Mouse (Mus musculus): ENCODE measurements at regions not wholly inside any gene's neighbourhood (a gene's known extent, or its start where the extent isn't known, plus 50 kb on each side); places are given as distances from the start of the nearest gene placed in this dataset.

DNA sequence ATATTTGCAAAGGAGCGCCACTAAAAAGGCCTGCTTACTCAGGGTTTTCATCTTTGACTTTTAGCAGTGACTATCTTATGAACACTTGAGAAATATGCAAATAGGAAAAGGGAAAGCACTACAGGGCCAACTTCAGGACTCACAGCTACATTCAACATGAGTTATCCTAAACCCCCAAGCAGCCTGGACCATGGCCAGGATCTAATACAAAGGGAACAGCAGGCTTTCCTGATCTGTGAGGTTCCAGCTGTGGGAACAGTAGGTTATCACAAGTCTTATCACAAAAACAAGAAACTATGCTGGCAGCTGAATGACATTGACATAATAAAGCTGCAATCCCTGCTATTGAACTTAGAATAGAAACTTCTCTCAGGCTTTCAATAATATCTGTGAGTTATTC is 317.4 kb upstream of the Slc35b3 start:
- no peak overlapping the region for H3K4me3 ChIP-seq (ENCODE audit: low read depth, low read length)
- H3K9me3 ChIP-seq (ENCODE audit: control insufficient read depth, low read depth, low read length) = no peaks in the 10 kb centered on the region
- no peak overlapping the region for H3K4me2 ChIP-seq (replicated peaks; ENCODE audit: low read depth, low read length)
- 75% methylated on average over 1 of the region's 1 CpGs for WGBS
- no peaks in the 10 kb centered on the region for H3K27me3 ChIP-seq (ENCODE audit: control insufficient read depth, insufficient read depth, low read length)
- H3K9ac ChIP-seq (replicated peaks; ENCODE audit: low read depth, low read length) = no peak overlapping the region
- no peak for ATAC-seq (ENCODE audit: insufficient number of reproducible peaks, insufficient read depth, low FRiP score, low read depth)
- H3K27ac ChIP-seq (ENCODE audit: low read length) = no peak overlapping the region
- H3K36me3 ChIP-seq (ENCODE audit: control insufficient read depth, insufficient read depth, low read length) = no peaks in the 10 kb centered on the region
- H3K4me1 ChIP-seq (ENCODE audit: control insufficient read depth, insufficient read depth, low read length) = no peaks in the 10 kb centered on the region

DNA sequence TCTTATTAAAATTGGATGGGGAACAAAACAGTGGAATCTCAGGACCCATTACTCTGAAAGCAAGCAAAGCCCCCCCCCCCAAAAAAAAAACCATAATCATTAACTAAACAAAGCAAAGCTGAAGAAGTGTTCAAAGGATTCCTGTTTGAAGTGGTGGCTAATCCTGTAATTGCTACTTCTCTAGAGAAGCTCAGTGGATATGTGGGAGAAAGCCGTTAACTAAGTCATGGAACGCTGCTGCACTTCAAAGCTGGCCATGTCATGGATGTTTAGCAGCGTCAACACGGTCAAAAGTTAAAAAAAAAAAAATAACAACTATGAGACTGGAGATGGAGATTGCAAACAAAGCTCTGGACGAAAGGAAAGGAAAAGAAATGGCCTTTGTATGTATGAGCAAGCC is 305.3 kb upstream of the Slc35b3 start:
- ATAC-seq (ENCODE audit: insufficient number of reproducible peaks, insufficient read depth, low FRiP score, low read depth) = no peak
- H3K4me2 ChIP-seq (replicated peaks; ENCODE audit: low read depth, low read length) = no peak overlapping the region
- no peaks in the 10 kb centered on the region for H3K9me3 ChIP-seq (ENCODE audit: control insufficient read depth, low read depth, low read length)
- no peak overlapping the region for H3K27ac ChIP-seq (ENCODE audit: low read length)
- no peaks in the 10 kb centered on the region for H3K27me3 ChIP-seq (ENCODE audit: control insufficient read depth, insufficient read depth, low read length)
- no peak overlapping the region for H3K4me3 ChIP-seq (ENCODE audit: low read depth, low read length)
- H3K4me1 ChIP-seq (ENCODE audit: control insufficient read depth, insufficient read depth, low read length) = no peaks in the 10 kb centered on the region
- WGBS = 66% methylated on average over 5 of the region's 5 CpGs
- no peak overlapping the region for H3K9ac ChIP-seq (replicated peaks; ENCODE audit: low read depth, low read length)
- H3K36me3 ChIP-seq (ENCODE audit: control insufficient read depth, insufficient read depth, low read length) = no peaks in the 10 kb centered on the region

GRCm38 (mm10) chr13:39256708-39257107 is 296.0 kb upstream of the Slc35b3 start:
- no peak overlapping the region for H3K4me3 ChIP-seq (ENCODE audit: low read depth, low read length)
- WGBS = 33% methylated on average over 3 of the region's 3 CpGs
- H3K4me1 ChIP-seq (ENCODE audit: control insufficient read depth, insufficient read depth, low read length) = no peaks in the 10 kb centered on the region
- no peak for ATAC-seq (ENCODE audit: insufficient number of reproducible peaks, insufficient read depth, low FRiP score, low read depth)
- no peak overlapping the region for H3K9ac ChIP-seq (replicated peaks; ENCODE audit: low read depth, low read length)
- H3K27me3 ChIP-seq (ENCODE audit: control insufficient read depth, insufficient read depth, low read length) = no peaks in the 10 kb centered on the region
- H3K36me3 ChIP-seq (ENCODE audit: control insufficient read depth, insufficient read depth, low read length) = no peaks in the 10 kb centered on the region
- H3K4me2 ChIP-seq (replicated peaks; ENCODE audit: low read depth, low read length) = no peak overlapping the region
- no peaks in the 10 kb centered on the region for H3K9me3 ChIP-seq (ENCODE audit: control insufficient read depth, low read depth, low read length)
- no peak overlapping the region for H3K27ac ChIP-seq (ENCODE audit: low read length)

DNA sequence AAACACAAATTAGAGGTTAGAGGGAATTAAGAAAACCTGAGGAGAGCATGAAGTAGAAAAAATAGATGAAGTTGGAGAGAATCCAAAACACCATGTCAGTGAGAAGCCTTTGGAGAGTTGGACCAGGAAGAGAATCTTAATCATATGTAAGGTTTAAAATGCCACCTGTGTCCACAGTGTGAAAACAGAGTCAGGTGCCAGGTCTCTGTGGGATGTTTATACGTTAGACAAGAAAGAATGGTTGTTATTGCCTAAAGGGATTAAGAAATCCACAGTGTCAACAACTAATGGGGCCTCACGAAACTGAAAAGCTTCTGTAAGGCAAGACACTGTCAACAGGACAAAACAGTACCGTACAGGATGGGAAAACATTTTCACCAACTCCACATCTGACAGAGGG is 294.7 kb upstream of the Slc35b3 start:
- Histone ChIP-seq H3K9me3 (ENCODE audit: control insufficient read depth, low read depth, low read length) (no peaks in the 10 kb centered on the region), H3K27me3 (ENCODE audit: control insufficient read depth, insufficient read depth, low read length) (no peaks in the 10 kb centered on the region), H3K36me3 (ENCODE audit: control insufficient read depth, insufficient read depth, low read length) (no peaks in the 10 kb centered on the region), H3K4me3 (ENCODE audit: low read depth, low read length) (no peak overlapping the region), H3K9ac (replicated peaks; ENCODE audit: low read depth, low read length) (no peak overlapping the region), H3K4me1 (ENCODE audit: control insufficient read depth, insufficient read depth, low read length) (no peaks in the 10 kb centered on the region), H3K27ac (ENCODE audit: low read length) (no peak overlapping the region), H3K4me2 (replicated peaks; ENCODE audit: low read depth, low read length) (no peak overlapping the region)
- WGBS = 63% methylated on average over 3 of the region's 3 CpGs
- ATAC-seq (ENCODE audit: insufficient number of reproducible peaks, insufficient read depth, low FRiP score, low read depth) = no peak

GRCm38 (mm10) chr13:39252591-39252990 is 291.9 kb upstream of the Slc35b3 start:
- 96% methylated on average over 3 of the region's 3 CpGs for WGBS
- no peaks in the 10 kb centered on the region for H3K4me1 ChIP-seq (ENCODE audit: control insufficient read depth, insufficient read depth, low read length)
- no peak overlapping the region for H3K9ac ChIP-seq (replicated peaks; ENCODE audit: low read depth, low read length)
- H3K36me3 ChIP-seq (ENCODE audit: control insufficient read depth, insufficient read depth, low read length) = no peaks in the 10 kb centered on the region
- no peak for ATAC-seq (ENCODE audit: insufficient number of reproducible peaks, insufficient read depth, low FRiP score, low read depth)
- no peaks in the 10 kb centered on the region for H3K9me3 ChIP-seq (ENCODE audit: control insufficient read depth, low read depth, low read length)
- H3K4me3 ChIP-seq (ENCODE audit: low read depth, low read length) = no peak overlapping the region
- H3K27ac ChIP-seq (ENCODE audit: low read length) = no peak overlapping the region
- H3K27me3 ChIP-seq (ENCODE audit: control insufficient read depth, insufficient read depth, low read length) = no peaks in the 10 kb centered on the region
- H3K4me2 ChIP-seq (replicated peaks; ENCODE audit: low read depth, low read length) = no peak overlapping the region

DNA sequence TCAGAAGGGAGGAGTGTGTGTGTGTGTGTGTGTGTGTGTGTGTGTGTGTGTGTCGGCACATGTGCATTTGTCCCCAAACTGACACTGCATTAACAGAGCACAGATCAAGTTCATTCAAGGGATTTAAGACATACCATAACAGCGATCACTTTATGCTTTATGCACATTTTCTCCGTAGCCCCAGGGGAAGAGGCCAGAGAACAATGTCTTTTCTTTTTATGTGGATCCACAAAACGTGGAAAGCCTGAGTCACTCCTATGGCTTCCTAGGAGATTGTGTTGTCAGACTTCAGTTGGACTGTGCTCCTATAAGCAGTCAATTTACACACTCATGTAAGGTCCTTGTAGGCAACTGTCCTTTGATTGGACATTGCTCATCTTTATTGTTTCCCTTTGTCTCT is 289.4 kb upstream of the Slc35b3 start:
- no peak for ATAC-seq (ENCODE audit: insufficient number of reproducible peaks, insufficient read depth, low FRiP score, low read depth)
- no peaks in the 10 kb centered on the region for H3K4me1 ChIP-seq (ENCODE audit: control insufficient read depth, insufficient read depth, low read length)
- no peak overlapping the region for H3K27ac ChIP-seq (ENCODE audit: low read length)
- H3K27me3 ChIP-seq (ENCODE audit: control insufficient read depth, insufficient read depth, low read length) = no peaks in the 10 kb centered on the region
- H3K9me3 ChIP-seq (ENCODE audit: control insufficient read depth, low read depth, low read length) = no peaks in the 10 kb centered on the region
- H3K36me3 ChIP-seq (ENCODE audit: control insufficient read depth, insufficient read depth, low read length) = no peaks in the 10 kb centered on the region
- no peak overlapping the region for H3K9ac ChIP-seq (replicated peaks; ENCODE audit: low read depth, low read length)
- H3K4me3 ChIP-seq (ENCODE audit: low read depth, low read length) = no peak overlapping the region
- 84% methylated on average over 4 of the region's 4 CpGs for WGBS
- H3K4me2 ChIP-seq (replicated peaks; ENCODE audit: low read depth, low read length) = no peak overlapping the region

DNA sequence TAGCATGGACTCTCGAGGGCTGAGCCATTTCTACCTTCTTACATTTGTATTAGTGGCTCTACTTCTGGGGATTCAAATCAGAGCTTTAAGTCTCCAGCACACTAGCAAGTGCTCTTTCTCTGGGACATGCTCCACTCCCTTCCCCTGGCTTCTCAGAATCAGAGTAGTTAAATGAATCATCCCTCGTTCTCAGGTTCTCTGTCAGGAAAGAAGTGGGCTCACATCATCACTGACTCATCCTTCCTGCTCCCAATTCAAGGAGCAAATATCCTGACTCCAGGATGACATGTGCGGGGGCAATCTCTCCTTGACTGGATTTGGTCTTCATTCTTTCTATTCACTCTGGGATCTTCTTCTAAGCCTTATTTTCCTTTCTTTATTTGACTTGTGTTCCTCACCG is 266.2 kb upstream of the Slc35b3 start:
- H3K4me3 ChIP-seq (ENCODE audit: low read depth, low read length) = no peak overlapping the region
- no peak overlapping the region for H3K27ac ChIP-seq (ENCODE audit: low read length)
- WGBS = 68% methylated on average over 4 of the region's 4 CpGs
- no peak for ATAC-seq (ENCODE audit: insufficient number of reproducible peaks, insufficient read depth, low FRiP score, low read depth)
- H3K4me1 ChIP-seq (ENCODE audit: control insufficient read depth, insufficient read depth, low read length) = no peaks in the 10 kb centered on the region
- H3K9ac ChIP-seq (replicated peaks; ENCODE audit: low read depth, low read length) = no peak overlapping the region
- H3K4me2 ChIP-seq (replicated peaks; ENCODE audit: low read depth, low read length) = no peak overlapping the region
- H3K36me3 ChIP-seq (ENCODE audit: control insufficient read depth, insufficient read depth, low read length) = no peaks in the 10 kb centered on the region
- H3K9me3 ChIP-seq (ENCODE audit: control insufficient read depth, low read depth, low read length) = no peaks in the 10 kb centered on the region
- no peaks in the 10 kb centered on the region for H3K27me3 ChIP-seq (ENCODE audit: control insufficient read depth, insufficient read depth, low read length)

DNA sequence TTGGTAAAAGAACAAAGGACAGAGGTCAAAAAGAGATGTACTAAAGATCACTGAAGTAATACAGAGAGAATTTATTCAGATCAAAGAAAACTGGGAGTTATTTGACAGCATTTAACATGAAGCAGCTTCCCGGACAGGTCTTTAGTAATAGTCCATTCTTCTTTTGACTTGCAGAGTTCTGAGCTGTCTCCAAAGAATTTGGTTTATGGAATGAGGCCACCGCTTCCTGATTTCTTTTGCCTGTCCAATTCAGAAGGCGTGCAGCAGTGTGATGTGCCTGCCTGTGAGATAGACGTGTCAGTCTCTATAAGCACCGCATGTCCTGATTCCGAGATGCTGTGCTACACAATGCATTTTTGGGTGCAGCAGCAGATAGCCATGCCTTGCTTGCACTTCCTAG is 265.0 kb upstream of the Slc35b3 start:
- Histone ChIP-seq H3K4me3 (ENCODE audit: low read depth, low read length) (no peak overlapping the region), H3K4me2 (replicated peaks; ENCODE audit: low read depth, low read length) (no peak overlapping the region), H3K27me3 (ENCODE audit: control insufficient read depth, insufficient read depth, low read length) (no peaks in the 10 kb centered on the region), H3K9ac (replicated peaks; ENCODE audit: low read depth, low read length) (no peak overlapping the region), H3K9me3 (ENCODE audit: control insufficient read depth, low read depth, low read length) (no peaks in the 10 kb centered on the region), H3K27ac (ENCODE audit: low read length) (no peak overlapping the region), H3K36me3 (ENCODE audit: control insufficient read depth, insufficient read depth, low read length) (no peaks in the 10 kb centered on the region), H3K4me1 (ENCODE audit: control insufficient read depth, insufficient read depth, low read length) (no peaks in the 10 kb centered on the region)
- 70% methylated on average over 6 of the region's 6 CpGs for WGBS
- no peak for ATAC-seq (ENCODE audit: insufficient number of reproducible peaks, insufficient read depth, low FRiP score, low read depth)

GRCm38 (mm10) chr13:39211076-39211475 is 250.4 kb upstream of the Slc35b3 start:
- Histone ChIP-seq H3K4me1 (ENCODE audit: control insufficient read depth, insufficient read depth, low read length) (no peaks in the 10 kb centered on the region), H3K4me2 (replicated peaks; ENCODE audit: low read depth, low read length) (no peak overlapping the region), H3K4me3 (ENCODE audit: low read depth, low read length) (no peak overlapping the region), H3K36me3 (ENCODE audit: control insufficient read depth, insufficient read depth, low read length) (no peaks in the 10 kb centered on the region), H3K9me3 (ENCODE audit: control insufficient read depth, low read depth, low read length) (no peaks in the 10 kb centered on the region), H3K27ac (ENCODE audit: low read length) (no peak overlapping the region), H3K27me3 (ENCODE audit: control insufficient read depth, insufficient read depth, low read length) (no peaks in the 10 kb centered on the region), H3K9ac (replicated peaks; ENCODE audit: low read depth, low read length) (no peak overlapping the region)
- no peak for ATAC-seq (ENCODE audit: insufficient number of reproducible peaks, insufficient read depth, low FRiP score, low read depth)
- WGBS = 90% methylated on average over 8 of the region's 8 CpGs

Measured in stomach, embryonic 14.5 days (tissue).